ENCODE assay signal across 8 mouse cellular contexts in the genomic region with DNA sequence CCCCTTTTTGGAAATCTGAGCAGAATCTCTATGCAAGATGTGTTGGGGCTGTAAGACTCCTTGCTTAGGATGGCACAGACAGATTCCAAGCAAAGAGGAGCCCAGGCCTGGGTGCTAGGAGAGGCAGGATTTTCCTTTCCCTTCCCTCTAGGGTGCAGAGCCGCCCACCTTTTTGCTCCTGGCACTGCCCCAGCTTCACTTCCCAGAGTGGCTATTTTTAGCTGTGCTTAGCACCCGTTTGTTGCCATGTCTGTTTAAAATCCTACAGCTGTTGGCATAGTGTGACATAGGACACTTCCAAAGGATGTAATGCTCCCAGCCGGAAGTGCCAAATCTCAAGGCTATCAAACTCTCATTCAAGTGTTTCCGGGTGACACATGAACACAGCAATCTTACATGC.
A peak's percentile ranks its signal among the peaks of the same experiment; 100 is the strongest.
DNase-seq lines count a peak whose midpoint lies in the region; ATAC-seq and TF ChIP-seq lines count a peak whose summit lies in the region.

No protein-coding gene starts in this region.

- WGBS in heart, embryonic 16.5 days, result 7% methylated on average over 4 of the region's 4 CpGs
- WGBS in stomach, embryonic 16.5 days, result 19% methylated on average over 4 of the region's 4 CpGs
- WGBS in thymus, adult 2 months, result 53% methylated on average over 4 of the region's 4 CpGs

- DNase-seq in adrenal gland, postnatal 36 days, result peak; percentile 31 to 49
- DNase-seq in adrenal gland, adult 2 months, result no peak
- peak; percentile 66 for DNase-seq in 3T3-L1 (ENCODE audit: low read depth, low spot score)
- peak; percentile 32 to 36 for DNase-seq in left cerebral cortex, adult 18-20 months (ENCODE audit: low spot score in 2 of 2)
- DNase-seq in thymus, adult 2 months, result no peak

- peak overlapping the region; percentile 14; the same call in 1 of the 2 replicates for H3K4me2 ChIP-seq in heart, embryonic 16.5 days (ENCODE audit: low read depth, low read length)
- no peak overlapping the region for H3K4me2 ChIP-seq in stomach, embryonic 16.5 days (ENCODE audit: low read depth, low read length)

- no peak overlapping the region for H3K4me3 ChIP-seq in heart, embryonic 16.5 days (ENCODE audit: low read length)
- H3K4me3 ChIP-seq in stomach, embryonic 16.5 days (replicated peaks; ENCODE audit: low read length), result no peak overlapping the region
- H3K4me3 ChIP-seq in thymus, adult 2 months (ENCODE audit: control insufficient read depth, insufficient read depth, low read length), result no peak overlapping the region

- ATAC-seq in heart, embryonic 16.5 days (replicated peaks; ENCODE audit: extremely low read depth, insufficient read depth, low FRiP score), result peak; percentile 67
- ATAC-seq in stomach, embryonic 16.5 days (ENCODE audit: insufficient read depth, low FRiP score), result peak; percentile 38; the same call in 1 of the 2 replicates
- ATAC-seq in monocyte, adult 5-6 weeks (replicated peaks; ENCODE audit: insufficient number of reproducible peaks, low FRiP score, low TSS enrichment, poor library complexity, severe bottlenecking), result no peak

- H3K36me3 ChIP-seq in heart, embryonic 16.5 days (ENCODE audit: control insufficient read depth, insufficient read depth), result peaks cover 2% of the 10 kb centered on the region; the same call in 1 of the 2 replicates
- no peaks in the 10 kb centered on the region for H3K36me3 ChIP-seq in stomach, embryonic 16.5 days (ENCODE audit: control insufficient read depth, insufficient read depth, low read length)
- H3K36me3 ChIP-seq in thymus, adult 2 months (ENCODE audit: control insufficient read depth, insufficient read depth, low read length), result no peaks in the 10 kb centered on the region

- H3K4me1 ChIP-seq in heart, embryonic 16.5 days (ENCODE audit: control insufficient read depth, insufficient read depth, low read length), result peaks cover 35% of the 10 kb centered on the region
- peaks cover 32% of the 10 kb centered on the region for H3K4me1 ChIP-seq in stomach, embryonic 16.5 days (ENCODE audit: control insufficient read depth, insufficient read depth, low read length)
- H3K4me1 ChIP-seq in thymus, adult 2 months (replicated peaks; ENCODE audit: control insufficient read depth, insufficient read depth, low read length), result peaks cover 3% of the 10 kb centered on the region; the same call in 1 of the 2 replicates

- peak overlapping the region; percentile 19 for H3K27ac ChIP-seq in heart, embryonic 16.5 days (ENCODE audit: low read length)
- H3K27ac ChIP-seq in stomach, embryonic 16.5 days (ENCODE audit: low read length), result peak overlapping the region; percentile 14; the same call in 1 of the 2 replicates
- no peak overlapping the region for H3K27ac ChIP-seq in thymus, adult 2 months (ENCODE audit: control insufficient read depth, insufficient read depth, low read length)

- no peak overlapping the region for H3K9ac ChIP-seq in heart, embryonic 16.5 days (ENCODE audit: low read length)
- no peak overlapping the region for H3K9ac ChIP-seq in stomach, embryonic 16.5 days (ENCODE audit: low read length)

- TF ChIP-seq CTCF in thymus, adult 2 months (IDR thresholded peaks at IDR 0.05; ENCODE audit: borderline replicate concordance, control insufficient read depth, extremely low read depth, insufficient read depth, low read length, poor library complexity), result no peak

- no peaks in the 10 kb centered on the region for H3K27me3 ChIP-seq in heart, embryonic 16.5 days (ENCODE audit: control insufficient read depth, insufficient read depth, low read length)
- H3K27me3 ChIP-seq in stomach, embryonic 16.5 days (ENCODE audit: control insufficient read depth, insufficient read depth, low read length), result no peaks in the 10 kb centered on the region
- H3K27me3 ChIP-seq in thymus, adult 2 months (ENCODE audit: control insufficient read depth, insufficient read depth, low read length), result no peaks in the 10 kb centered on the region

- TF ChIP-seq POLR2A in thymus, adult 2 months (IDR thresholded peaks at IDR 0.05; ENCODE audit: control insufficient read depth, extremely low read depth, insufficient read depth, low read length, poor library complexity), result no peak

- H3K9me3 ChIP-seq in heart, embryonic 16.5 days (replicated peaks; ENCODE audit: control insufficient read depth, low read length), result no peaks in the 10 kb centered on the region
- no peaks in the 10 kb centered on the region for H3K9me3 ChIP-seq in stomach, embryonic 16.5 days (replicated peaks; ENCODE audit: control insufficient read depth, low read length)

Comparison
In these comparisons a context has a peak if more than half of its experiments do, and no peak if none do; other contexts are left out.
1. DNase-seq: peak in adrenal gland, postnatal 36 days (2 of 2), 3T3-L1 (single experiment) and left cerebral cortex, adult 18-20 months (2 of 2); none in adrenal gland, adult 2 months (single experiment) and thymus, adult 2 months (single experiment).